Mouse (Mus musculus) lung, postnatal 0 days (tissue): Measurements from ENCODE around the gene Mettl22. TPM values are rescaled to one million over a fixed set of nuclear protein-coding genes. Genes with fewer than 3 reads are reported as not detected.

Experiments used
- ATAC-seq: fragments of 200-750 bp; cut with Nextera tagmentation; 2 replicates; pipeline ENCODE4 v1.8.0; 2017; ENCODE audit warnings: moderate library complexity
- DNase-seq: peaks from one replicate; pipeline ENCODE4 v3.0.0-alpha.2; 2016; ENCODE audit warnings: low spot score
- H3K27ac ChIP-seq: fragments of 300-500 bp; sonication (generic); 2 replicates; pipeline ENCODE4 v1.5.1; 2014; ENCODE audit warnings: antibody characterized with exemption, mild to moderate bottlenecking, low read length, mixed read lengths
- H3K27me3 ChIP-seq: fragments of 300-500 bp; sonication (generic); replicated peaks from 2 replicates; pipeline ENCODE4 v1.6.1; 2014; ENCODE audit warnings: low read length, mixed read lengths; ENCODE audit not compliant: insufficient read depth
- H3K36me3 ChIP-seq: fragments of 300-500 bp; sonication (generic); 2 replicates; pipeline ENCODE4 v1.6.1; 2014; ENCODE audit warnings: low read length, mixed read lengths; ENCODE audit not compliant: insufficient read depth
- H3K4me1 ChIP-seq: fragments of 300-500 bp; sonication (generic); 2 replicates; pipeline ENCODE4 v1.6.1; 2014; ENCODE audit warnings: antibody characterized with exemption, low read depth, low read length, mixed read lengths; ENCODE audit not compliant: insufficient read depth
- H3K4me2 ChIP-seq: fragments of 300-500 bp; sonication (generic); replicated peaks from 2 replicates; pipeline ENCODE4 v1.6.1; 2014; ENCODE audit warnings: low read depth, mild to moderate bottlenecking, low read length, moderate library complexity, mixed read lengths
- H3K4me3 ChIP-seq: fragments of 300-500 bp; sonication (generic); 2 replicates; pipeline ENCODE4 v1.5.1; 2014; ENCODE audit warnings: low read depth, low read length
- H3K9ac ChIP-seq: fragments of 300-500 bp; sonication (generic); replicated peaks from 2 replicates; pipeline ENCODE4 v1.6.1; 2014; ENCODE audit warnings: low read depth, mild to moderate bottlenecking
- H3K9me3 ChIP-seq: fragments of 300-500 bp; sonication (generic); 2 replicates; pipeline ENCODE4 v1.6.1; 2016; ENCODE audit warnings: low read length, mixed read lengths
- CTCF ChIP-seq: IDR thresholded peaks from 2 replicates; pipeline ENCODE4 v1.5.1; 2016; ENCODE audit warnings: antibody characterized with exemption, mild to moderate bottlenecking
- EP300 ChIP-seq: IDR thresholded peaks from 2 replicates; pipeline ENCODE4 v1.6.1; 2016; ENCODE audit warnings: antibody characterized with exemption, mild to moderate bottlenecking, control low read depth
- WGBS: fragments of 180-500 bp; shearing (Covaris S2); extraction: QIAGEN DNeasy Blood & Tissue Kit; methylation state at CpG from one replicate; pipeline ENCODE4 v1.1.7; 2014; 5-methylcytosine and 5-hydroxymethylcytosine counted together
- polyA plus RNA-seq: library from polyadenylated mRNA; unstranded; fragments of >200 nt; fragmentation: Nextera tagmentation; extraction: Ambion mirVana; gene quantifications from 2 replicates; pipeline ENCODE4 v1.2.1, GENCODE M21; 2015

Gene Mettl22
- polyA plus RNA-seq, 1 experiment from 2014 or later = 11.5 TPM

- H3K9me3 ChIP-seq = no peaks in the 10 kb centered on the region
- peaks cover 8% of the 10 kb centered on the region for H3K27me3 ChIP-seq
- H3K4me3 ChIP-seq = no peak overlapping the region
- H3K9ac ChIP-seq = no peak overlapping the region
- H3K27ac ChIP-seq = no peak overlapping the region
- no peak overlapping the region for H3K4me2 ChIP-seq
- no peaks in the 10 kb centered on the region for H3K4me1 ChIP-seq
- no peaks in the 10 kb centered on the region for H3K36me3 ChIP-seq
- no peak for DNase-seq
- TF ChIP-seq EP300 (no peak), CTCF (no peak)
- no peak for ATAC-seq
- WGBS = 62% methylated on average over 4 of the region's 4 CpGs
These were observed 41.1 kb upstream of the Mettl22 start for GRCm38 (mm10) chr16:8429531-8429930.

DNA sequence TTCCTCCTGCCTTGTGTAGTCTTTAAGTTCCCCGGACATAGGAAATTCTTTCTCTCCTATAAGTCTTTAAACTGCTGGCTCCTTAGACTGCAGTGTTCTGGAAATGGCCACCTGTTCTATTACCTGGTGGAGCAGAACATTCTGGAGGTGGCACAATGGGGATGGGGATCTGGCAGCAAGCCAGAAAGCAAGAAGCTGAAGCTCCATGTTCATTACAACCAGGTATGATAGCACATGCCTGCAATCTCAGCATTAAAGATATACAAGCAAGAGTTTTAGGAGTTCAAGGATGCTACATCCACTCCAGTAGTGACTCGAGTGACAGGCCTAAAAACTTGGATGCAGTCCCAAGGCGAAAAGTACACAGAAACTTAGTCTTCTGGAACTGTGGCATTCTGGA lies 38.0 kb upstream of the Mettl22 start:
- Histone ChIP-seq H3K27me3 (no peaks in the 10 kb centered on the region), H3K36me3 (no peaks in the 10 kb centered on the region), H3K4me3 (no peak overlapping the region), H3K9me3 (no peaks in the 10 kb centered on the region), H3K9ac (no peak overlapping the region), H3K4me2 (no peak overlapping the region), H3K4me1 (no peaks in the 10 kb centered on the region), H3K27ac (no peak overlapping the region)
- WGBS = 69% methylated on average over 3 of the region's 3 CpGs
- TF ChIP-seq CTCF (no peak), EP300 (no peak)
- DNase-seq (no peak), ATAC-seq (no peak)

- Histone ChIP-seq H3K4me3 (no peak overlapping the region), H3K27ac (no peak overlapping the region), H3K36me3 (no peaks in the 10 kb centered on the region), H3K9me3 (no peaks in the 10 kb centered on the region), H3K4me1 (no peaks in the 10 kb centered on the region), H3K4me2 (no peak overlapping the region), H3K27me3 (no peaks in the 10 kb centered on the region), H3K9ac (no peak overlapping the region)
- no peak for TF ChIP-seq EP300
- no peak for TF ChIP-seq CTCF
- no peak for DNase-seq
- WGBS = 74% methylated on average over 7 of the region's 7 CpGs
- no peak for ATAC-seq
These were observed 25.7 kb upstream of the Mettl22 start for GRCm38 (mm10) chr16:8444911-8445310.

GRCm38 (mm10) chr16:8446256-8446655 lies 24.3 kb upstream of the Mettl22 start:
- Histone ChIP-seq H3K9ac (no peak overlapping the region), H3K9me3 (no peaks in the 10 kb centered on the region), H3K27ac (no peak overlapping the region), H3K4me2 (no peak overlapping the region), H3K4me1 (no peaks in the 10 kb centered on the region), H3K27me3 (no peaks in the 10 kb centered on the region), H3K4me3 (no peak overlapping the region), H3K36me3 (no peaks in the 10 kb centered on the region)
- no peak for ATAC-seq
- TF ChIP-seq CTCF (no peak), EP300 (no peak)
- 90% methylated on average over 6 of the region's 6 CpGs for WGBS
- no peak for DNase-seq

- DNase-seq (no peak), ATAC-seq (no peak)
- H3K27ac ChIP-seq = no peak overlapping the region
- H3K4me1 ChIP-seq = no peaks in the 10 kb centered on the region
- 97% methylated on average over 2 of the region's 2 CpGs for WGBS
- no peak overlapping the region for H3K9ac ChIP-seq
- H3K4me2 ChIP-seq = no peak overlapping the region
- no peaks in the 10 kb centered on the region for H3K27me3 ChIP-seq
- no peak overlapping the region for H3K4me3 ChIP-seq
- H3K36me3 ChIP-seq = no peaks in the 10 kb centered on the region
- no peaks in the 10 kb centered on the region for H3K9me3 ChIP-seq
- no peak for TF ChIP-seq EP300
- TF ChIP-seq CTCF = no peak
These were observed 17.3 kb upstream of the Mettl22 start for GRCm38 (mm10) chr16:8453301-8453700.

DNA sequence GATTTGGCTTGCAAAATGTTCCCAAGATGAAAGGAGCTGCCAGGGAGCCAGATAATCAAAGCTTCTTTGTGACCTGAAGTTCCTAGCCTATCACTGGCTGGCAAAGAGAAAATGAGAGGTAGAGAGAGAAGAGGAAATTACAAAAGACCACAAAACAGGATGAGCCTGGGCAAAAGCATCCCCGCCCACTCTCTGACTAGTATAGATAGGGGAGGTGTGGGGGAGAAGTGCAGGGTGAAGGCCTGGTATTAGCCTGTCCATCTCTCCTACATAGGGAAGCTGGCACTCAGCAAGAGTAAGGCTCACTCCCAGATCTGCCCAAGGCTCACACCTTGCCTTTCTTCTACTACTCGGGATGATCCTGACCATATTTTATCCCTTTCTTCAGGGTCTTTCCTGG lies 15.4 kb upstream of the Mettl22 start:
- no peak overlapping the region for H3K9ac ChIP-seq
- DNase-seq = no peak
- TF ChIP-seq CTCF = no peak
- 40% methylated on average over 2 of the region's 2 CpGs for WGBS
- no peak for ATAC-seq
- no peak overlapping the region for H3K4me3 ChIP-seq
- no peaks in the 10 kb centered on the region for H3K4me1 ChIP-seq
- no peaks in the 10 kb centered on the region for H3K36me3 ChIP-seq
- H3K27me3 ChIP-seq = no peaks in the 10 kb centered on the region
- no peak overlapping the region for H3K27ac ChIP-seq
- no peak overlapping the region for H3K4me2 ChIP-seq
- H3K9me3 ChIP-seq = no peaks in the 10 kb centered on the region

GRCm38 (mm10) chr16:8458391-8458790 lies 12.2 kb upstream of the Mettl22 start:
- 82% methylated on average over 4 of the region's 4 CpGs for WGBS
- Histone ChIP-seq H3K27me3 (no peaks in the 10 kb centered on the region), H3K27ac (no peak overlapping the region), H3K4me1 (no peaks in the 10 kb centered on the region), H3K9me3 (no peaks in the 10 kb centered on the region), H3K4me2 (no peak overlapping the region), H3K36me3 (no peaks in the 10 kb centered on the region), H3K4me3 (no peak overlapping the region), H3K9ac (no peak overlapping the region)
- ATAC-seq (no peak), DNase-seq (no peak)
- TF ChIP-seq EP300 (no peak), CTCF (no peak)
